Mouse (Mus musculus) ES-E14 (cell line): Measurements from ENCODE around the gene Slc2a3.

Experiments
- CHD2 ChIP-seq: IDR thresholded peaks from 2 replicates; pipeline ENCODE4 v1.6.1; 2014; ENCODE audit warnings: mild to moderate bottlenecking, low read depth, low read length, inconsistent platforms
- HCFC1 ChIP-seq: IDR thresholded peaks from 2 replicates; pipeline ENCODE4 v1.6.1; 2012; ENCODE audit warnings: low read length, inconsistent platforms, borderline replicate concordance; ENCODE audit not compliant: insufficient read depth
- MAFK ChIP-seq: IDR thresholded peaks from 2 replicates; pipeline ENCODE4 v1.6.1; 2014; ENCODE audit warnings: mild to moderate bottlenecking, low read depth, low read length, inconsistent platforms; ENCODE audit not compliant: insufficient read depth
- ZNF384 ChIP-seq: IDR thresholded peaks from 2 replicates; pipeline ENCODE4 v1.6.1; 2012; ENCODE audit warnings: low read depth, low read length, inconsistent platforms

GRCm38 (mm10) chr6:122744505-122745249 lies 56.8 kb downstream of the Slc2a3 start:
- TF ChIP-seq ZNF384 (no peak), MAFK (no peak), CHD2 (no peak), HCFC1 (no peak)
